Mouse (Mus musculus) small intestine, adult 2 months (tissue): ENCODE measurements around the gene Rasgrp1. TPM values are rescaled to one million over a fixed set of nuclear protein-coding genes. Genes with fewer than 3 reads are reported as not detected.

Experiments
- H3K27ac ChIP-seq: fragments of 200-500 bp; 2 replicates; pipeline ENCODE4 v1.5.1; 2012; ENCODE audit warnings: low read depth, low read length, control low read depth, inconsistent platforms; ENCODE audit not compliant: insufficient read depth
- H3K27me3 ChIP-seq: fragments of 200-500 bp; 2 replicates; pipeline ENCODE4 v1.6.1; 2012; ENCODE audit warnings: mild to moderate bottlenecking, moderate library complexity, low read length, inconsistent platforms; ENCODE audit not compliant: control insufficient read depth, insufficient read depth
- H3K36me3 ChIP-seq: fragments of 200-500 bp; 2 replicates; pipeline ENCODE4 v1.6.1; 2012; ENCODE audit warnings: mild to moderate bottlenecking, low read length, control low read depth, inconsistent platforms; ENCODE audit not compliant: control insufficient read depth, insufficient read depth
- H3K4me1 ChIP-seq: fragments of 200-500 bp; 2 replicates; pipeline ENCODE4 v1.6.1; 2012; ENCODE audit warnings: low read length, inconsistent platforms, mixed read lengths; ENCODE audit not compliant: control insufficient read depth, insufficient read depth, insufficient read length
- H3K4me3 ChIP-seq: fragments of 200-500 bp; 2 replicates; pipeline ENCODE4 v1.5.1; 2012; ENCODE audit warnings: low read depth, mild to moderate bottlenecking, control low read depth, inconsistent platforms, low read length, moderate library complexity
- CTCF ChIP-seq: fragments of 200-500 bp; IDR thresholded peaks from 2 replicates; pipeline ENCODE4 v1.5.1; 2012; ENCODE audit warnings: low read depth, mild to moderate bottlenecking, control low read depth, inconsistent platforms, low read length, moderate library complexity, mixed read lengths; ENCODE audit not compliant: insufficient replicate concordance, insufficient read length; ENCODE audit errors: extremely low read depth
- POLR2A ChIP-seq: fragments of 200-500 bp; IDR thresholded peaks from 2 replicates; pipeline ENCODE4 v1.6.1; 2012; ENCODE audit warnings: low read depth, mild to moderate bottlenecking, control low read depth, inconsistent platforms, low read length, moderate library complexity
- WGBS: fragments of 180-500 bp; shearing (Covaris S2); methylation state at CpG from one replicate; pipeline ENCODE4 v1.1.7; 2018; 5-methylcytosine and 5-hydroxymethylcytosine counted together
- polyA plus RNA-seq: library from polyadenylated mRNA; depleted of rRNA; stranded (reverse); fragments of >200 nt; gene quantifications from 2 replicates; pipeline ENCODE4 v1.2.3, GENCODE M21; 2012

Rasgrp1 gene
- polyA plus RNA-seq, 1 experiment = 2.1 TPM

DNA sequence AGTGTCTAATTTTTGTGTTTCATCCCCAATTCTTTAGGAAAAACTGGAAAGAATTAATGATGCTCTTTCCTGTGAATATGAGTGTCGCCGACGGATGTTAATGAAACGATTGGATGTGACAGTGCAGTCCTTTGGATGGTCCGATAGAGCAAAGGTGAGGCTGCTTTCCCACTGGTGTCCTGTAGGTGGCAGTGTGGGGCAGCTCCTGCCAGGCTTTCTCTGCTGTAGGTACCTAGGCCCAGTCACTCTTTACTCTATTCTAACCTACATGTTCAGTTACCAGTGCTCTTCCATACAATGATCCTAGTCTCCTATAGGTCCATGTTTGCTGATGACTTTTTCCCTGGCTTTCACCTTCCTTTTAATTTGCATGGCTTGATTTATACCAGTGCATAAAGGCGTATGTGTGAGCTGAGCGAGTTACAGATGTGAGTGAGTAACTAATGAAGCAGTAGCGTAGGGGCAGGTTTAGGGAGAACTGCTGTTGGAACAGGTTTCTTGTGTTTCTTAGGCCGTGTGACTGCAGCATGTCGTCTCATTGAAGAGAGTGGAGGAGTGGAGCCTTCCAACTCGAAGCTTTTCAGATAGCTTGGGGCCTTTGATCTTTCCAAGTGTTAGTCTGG is 78.9 kb downstream of the Rasgrp1 start:
- Histone ChIP-seq H3K27ac (no peak overlapping the region), H3K36me3 (peaks cover 46% of the 10 kb centered on the region), H3K27me3 (no peaks in the 10 kb centered on the region), H3K4me1 (no peaks in the 10 kb centered on the region), H3K4me3 (no peak overlapping the region)
- WGBS = 64% methylated on average over 11 of the region's 11 CpGs
- peak; percentile 86; the same call in 1 of the 2 replicates for TF ChIP-seq CTCF
- no peak for TF ChIP-seq POLR2A

DNA sequence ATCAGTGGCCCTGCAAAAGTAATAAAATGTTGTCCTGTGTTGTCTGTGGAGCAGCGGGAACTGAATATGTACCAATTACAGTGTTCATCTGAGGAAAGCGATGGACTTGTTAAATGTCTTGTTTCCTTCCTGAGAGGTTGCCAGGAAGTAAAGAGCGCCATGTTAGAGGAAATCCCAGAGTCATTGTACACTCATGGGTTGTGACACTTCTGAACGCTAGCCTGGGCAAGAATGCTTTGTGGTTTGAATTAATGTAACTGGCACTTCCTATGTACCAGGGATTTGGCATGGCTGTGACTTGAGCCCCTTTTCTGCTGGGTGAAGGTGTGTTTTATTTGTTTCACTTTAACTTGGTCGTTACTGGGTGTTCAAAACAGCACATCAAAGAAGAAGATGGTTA is 80.6 kb downstream of the Rasgrp1 start:
- WGBS = 90% methylated on average over 5 of the region's 5 CpGs
- no peak overlapping the region for H3K4me3 ChIP-seq
- TF ChIP-seq CTCF = no peak
- no peak for TF ChIP-seq POLR2A
- H3K27me3 ChIP-seq = no peaks in the 10 kb centered on the region
- H3K4me1 ChIP-seq = no peaks in the 10 kb centered on the region
- H3K27ac ChIP-seq = no peak overlapping the region
- H3K36me3 ChIP-seq = peaks cover 37% of the 10 kb centered on the region

DNA sequence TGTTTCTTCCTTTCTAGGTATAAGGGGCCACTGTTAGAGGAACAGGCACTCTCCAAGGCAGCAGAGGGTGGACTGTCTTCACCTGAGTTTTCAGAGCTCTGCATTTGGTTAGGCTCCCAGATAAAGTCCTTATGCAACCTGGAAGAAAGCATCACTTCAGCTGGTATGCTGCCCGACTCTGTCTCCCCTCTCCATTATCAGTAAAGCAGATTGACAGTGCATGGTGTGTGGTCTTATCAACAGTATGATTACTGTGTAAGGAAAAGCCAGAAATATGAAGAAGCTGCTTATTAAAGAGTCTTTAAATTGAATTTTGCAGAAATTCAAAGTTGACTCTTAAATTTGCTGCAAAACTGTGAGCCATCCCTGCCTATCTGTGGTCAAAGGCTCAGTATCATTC is 85.2 kb downstream of the Rasgrp1 start:
- 76% methylated on average over 1 of the region's 1 CpGs for WGBS
- H3K27me3 ChIP-seq = no peaks in the 10 kb centered on the region
- peaks cover 14% of the 10 kb centered on the region; the same call in 1 of the 2 replicates for H3K36me3 ChIP-seq
- no peaks in the 10 kb centered on the region for H3K4me1 ChIP-seq
- H3K4me3 ChIP-seq = no peak overlapping the region
- H3K27ac ChIP-seq = no peak overlapping the region
- TF ChIP-seq CTCF = no peak

DNA sequence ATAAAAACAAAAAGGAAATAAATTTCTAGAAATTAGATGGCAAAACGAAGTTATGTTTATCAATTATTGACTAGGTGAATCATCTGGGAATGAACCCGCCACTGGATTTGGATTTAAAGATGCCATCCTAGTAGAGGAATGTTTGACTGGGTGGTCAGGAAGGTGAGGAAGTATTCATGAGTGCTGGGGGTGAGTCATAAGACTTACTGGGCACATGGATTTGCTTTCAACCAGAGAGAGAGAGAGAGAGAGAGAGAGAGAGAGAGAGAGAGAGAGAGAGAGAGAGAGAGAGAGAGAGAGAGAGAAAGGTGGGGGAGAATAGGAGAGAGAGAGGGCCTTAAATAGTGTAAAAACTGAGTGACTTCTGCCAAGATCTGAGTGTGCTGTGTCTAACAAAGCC is 87.4 kb downstream of the Rasgrp1 start:
- WGBS = 64% methylated on average over 2 of the region's 2 CpGs
- no peak overlapping the region for H3K4me3 ChIP-seq
- no peaks in the 10 kb centered on the region for H3K27me3 ChIP-seq
- H3K4me1 ChIP-seq = no peaks in the 10 kb centered on the region; the same call in 1 of the 2 replicates
- no peak overlapping the region for H3K27ac ChIP-seq
- H3K36me3 ChIP-seq = peaks cover 10% of the 10 kb centered on the region; the same call in 1 of the 2 replicates
- TF ChIP-seq POLR2A (no peak), CTCF (no peak)

DNA sequence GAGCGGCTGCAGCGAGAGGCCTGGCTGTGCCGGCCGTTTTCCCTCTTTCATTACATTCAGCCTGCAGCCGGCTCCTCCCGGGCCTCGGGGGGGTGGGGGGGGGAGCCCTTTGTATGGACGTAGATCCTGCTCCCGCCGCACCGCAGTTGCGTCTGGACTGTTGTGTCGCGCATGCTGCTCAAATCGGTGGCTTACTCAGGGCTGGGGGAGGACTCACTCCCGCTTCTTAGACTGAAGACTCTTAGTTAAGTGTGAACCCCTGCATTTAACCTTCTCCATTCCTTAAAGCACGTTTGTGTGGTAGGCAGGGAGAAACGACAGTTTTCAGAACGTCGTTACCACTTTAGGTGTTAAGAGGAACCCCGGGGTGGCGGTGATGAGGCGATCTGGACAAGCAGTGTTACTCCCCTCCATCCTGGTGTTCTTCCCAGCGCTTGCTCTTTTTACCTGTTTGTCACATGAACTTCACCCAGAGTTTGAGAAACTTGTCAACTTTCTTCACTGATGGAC is 92.7 kb downstream of the Rasgrp1 start:
- no peaks in the 10 kb centered on the region for H3K36me3 ChIP-seq
- under 1% methylated on average over 24 of the region's 24 CpGs for WGBS
- H3K27me3 ChIP-seq = no peaks in the 10 kb centered on the region
- TF ChIP-seq CTCF (no peak), POLR2A (no peak)
- H3K4me1 ChIP-seq = no peaks in the 10 kb centered on the region; the same call in 1 of the 2 replicates
- H3K27ac ChIP-seq = 0 out of 2 replicates have a peak overlapping the region, but pooled peaks have one; percentile 31
- peak overlapping the region; percentile 99 for H3K4me3 ChIP-seq

DNA sequence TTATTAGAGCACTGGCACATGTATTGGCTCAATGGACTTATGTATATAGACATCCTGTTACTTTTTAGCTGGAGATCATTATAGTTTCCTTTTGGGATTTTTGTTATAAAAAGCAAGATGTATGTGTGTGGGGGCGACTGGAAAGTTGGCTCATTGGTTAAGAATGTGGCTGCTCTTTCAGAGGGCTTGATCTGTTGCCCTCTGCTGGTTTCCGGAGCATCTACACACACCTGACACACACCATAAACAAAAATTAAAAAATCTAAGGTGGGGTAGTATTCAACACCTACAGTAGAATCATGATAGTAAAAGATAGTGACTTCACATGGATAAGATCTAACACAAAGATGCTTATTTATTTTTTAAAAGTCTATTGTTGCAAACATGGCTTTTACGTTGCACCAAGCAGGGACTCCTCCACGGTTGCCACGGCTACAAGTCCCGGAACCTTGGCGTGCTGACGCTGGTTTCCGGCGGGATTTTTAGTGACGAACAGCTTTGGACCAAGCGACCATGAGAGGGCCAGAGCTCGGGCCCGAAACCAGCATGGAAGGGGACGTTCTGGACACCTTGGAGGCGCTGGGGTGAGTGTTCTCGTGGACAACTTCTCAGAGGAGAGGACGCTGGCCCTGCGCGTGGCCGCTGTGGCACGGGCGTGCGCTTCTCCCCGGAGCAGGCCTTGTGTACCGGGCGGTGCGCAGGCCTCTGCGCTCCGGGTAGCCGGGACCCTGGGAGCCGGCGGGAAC is 93.4 kb downstream of the Rasgrp1 start, which contains the start of gene Fam98b:
Gene Fam98b, plus strand, starts transcription at position 485 of the 746 bp plus-strand sequence.
- H3K27me3 ChIP-seq = 0 out of 2 replicates have a peak, but pooled peaks cover 1% of the 10 kb centered on the region
- under 1% methylated on average over 33 of the region's 33 CpGs for WGBS

DNA sequence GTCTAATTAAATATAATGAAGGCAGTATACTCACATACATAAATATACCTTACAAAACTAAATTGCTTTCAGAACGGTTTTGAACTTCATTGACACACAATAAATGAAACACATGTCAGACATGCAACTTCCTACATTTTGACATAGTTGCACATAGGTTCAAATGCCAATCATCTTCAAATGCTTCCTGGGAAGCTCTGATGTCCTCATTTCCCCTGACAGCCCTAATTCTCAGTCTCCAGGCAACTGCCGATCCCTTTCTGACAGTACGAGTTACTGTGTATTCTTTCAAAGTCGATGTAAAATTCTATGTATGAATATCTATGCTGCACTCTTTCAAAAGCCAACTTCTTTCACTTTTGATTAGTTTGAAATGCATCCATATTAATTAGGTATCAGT is 100.8 kb downstream of the Rasgrp1 start:
- Histone ChIP-seq H3K4me3 (no peak overlapping the region), H3K4me1 (no peaks in the 10 kb centered on the region), H3K27me3 (peaks cover 3% of the 10 kb centered on the region; the same call in 1 of the 2 replicates), H3K36me3 (no peaks in the 10 kb centered on the region), H3K27ac (no peak overlapping the region)
- 68% methylated on average over 4 of the region's 4 CpGs for WGBS
- no peak for TF ChIP-seq POLR2A

More for the DNA sequence above, 93.4 kb downstream of the Rasgrp1 start, which contains the start of gene Fam98b:
- TF ChIP-seq POLR2A = peak; percentile 20
- TF ChIP-seq CTCF = peak; percentile 45; the same call in 1 of the 2 replicates
- Histone ChIP-seq H3K4me1 (no peaks in the 10 kb centered on the region; the same call in 1 of the 2 replicates), H3K4me3 (peak within 1 kb of the TSS; percentile 99), H3K36me3 (no peaks in the 10 kb centered on the region), H3K27ac (peak within 1 kb of the TSS; percentile 63; the same call in 1 of the 2 replicates)
